Mouse (Mus musculus): ENCODE results near the gene Ruvbl1. TPM values are rescaled to one million over a fixed set of nuclear protein-coding genes. Genes with fewer than 3 reads are reported as not detected.
A peak's percentile ranks its signal among the peaks of the same experiment; 100 is the strongest.

Gene Ruvbl1
- polyA plus RNA-seq, 1 experiment from 2014 or later: 212 TPM

- Histone ChIP-seq H3K27ac (ENCODE audit: low read depth, low read length) (peak overlapping the region; percentile 77; the same call in 1 of the 2 replicates), H3K4me2 (peak overlapping the region; percentile 80), H3K27me3 (replicated peaks; ENCODE audit: control insufficient read depth, insufficient read depth, low read length) (no peaks in the 10 kb centered on the region), H3K9me3 (ENCODE audit: control insufficient read depth, low read length) (no peaks in the 10 kb centered on the region), H3K4me3 (ENCODE audit: low read depth, low read length) (peak overlapping the region; percentile 90), H3K4me1 (replicated peaks; ENCODE audit: control insufficient read depth, insufficient read depth, low read length) (peaks cover 9% of the 10 kb centered on the region), H3K9ac (ENCODE audit: low read depth, low read length) (peak overlapping the region; percentile 92), H3K36me3 (ENCODE audit: control insufficient read depth, insufficient read depth, low read length) (no peaks in the 10 kb centered on the region)
- 4% methylated on average over 5 of the region's 5 CpGs for WGBS
- no peak for DNase-seq (ENCODE audit: low spot score)
- ATAC-seq (replicated peaks; ENCODE audit: low FRiP score): no peak
Observed at GRCm38 (mm10) chr6:88445661-88446060, 19.5 kb upstream of the Ruvbl1 start.

GRCm38 (mm10) chr6:88446063-88447002 is 18.9 kb upstream of the Ruvbl1 start, which contains the start of gene Eefsec:
Eefsec (minus strand) TSS chr6:88446539.
- Histone ChIP-seq H3K4me2 (peak within 1 kb of the TSS; percentile 80), H3K4me3 (ENCODE audit: low read depth, low read length) (peak within 1 kb of the TSS; percentile 90), H3K27ac (ENCODE audit: low read depth, low read length) (peak within 1 kb of the TSS; percentile 77; the same call in 1 of the 2 replicates), H3K27me3 (replicated peaks; ENCODE audit: control insufficient read depth, insufficient read depth, low read length) (no peaks in the 10 kb centered on the region), H3K4me1 (replicated peaks; ENCODE audit: control insufficient read depth, insufficient read depth, low read length) (peaks cover 9% of the 10 kb centered on the region), H3K36me3 (ENCODE audit: control insufficient read depth, insufficient read depth, low read length) (no peaks in the 10 kb centered on the region), H3K9ac (ENCODE audit: low read depth, low read length) (peak within 1 kb of the TSS; percentile 92), H3K9me3 (ENCODE audit: control insufficient read depth, low read length) (no peaks in the 10 kb centered on the region)
- 1% methylated on average over 72 of the region's 72 CpGs for WGBS
- DNase-seq (ENCODE audit: low spot score) (peak; percentile 81), ATAC-seq (replicated peaks; ENCODE audit: low FRiP score) (peak; percentile 93)

GRCm38 (mm10) chr6:88447454-88447853 is 17.8 kb upstream of the Ruvbl1 start:
- DNase-seq (ENCODE audit: low spot score) (no peak), ATAC-seq (replicated peaks; ENCODE audit: low FRiP score) (no peak)
- H3K9ac ChIP-seq (ENCODE audit: low read depth, low read length): no peak overlapping the region
- 42% methylated on average over 4 of the region's 4 CpGs for WGBS
- H3K4me1 ChIP-seq (replicated peaks; ENCODE audit: control insufficient read depth, insufficient read depth, low read length): peaks cover 9% of the 10 kb centered on the region
- H3K36me3 ChIP-seq (ENCODE audit: control insufficient read depth, insufficient read depth, low read length): no peaks in the 10 kb centered on the region
- no peaks in the 10 kb centered on the region for H3K9me3 ChIP-seq (ENCODE audit: control insufficient read depth, low read length)
- no peak overlapping the region for H3K4me2 ChIP-seq
- no peak overlapping the region for H3K27ac ChIP-seq (ENCODE audit: low read depth, low read length)
- H3K27me3 ChIP-seq (replicated peaks; ENCODE audit: control insufficient read depth, insufficient read depth, low read length): no peaks in the 10 kb centered on the region
- H3K4me3 ChIP-seq (ENCODE audit: low read depth, low read length): no peak overlapping the region

- Histone ChIP-seq H3K27ac (ENCODE audit: low read depth, low read length) (no peak overlapping the region), H3K4me2 (no peak overlapping the region), H3K4me3 (ENCODE audit: low read depth, low read length) (no peak overlapping the region), H3K9me3 (ENCODE audit: control insufficient read depth, low read length) (no peaks in the 10 kb centered on the region), H3K9ac (ENCODE audit: low read depth, low read length) (no peak overlapping the region), H3K4me1 (replicated peaks; ENCODE audit: control insufficient read depth, insufficient read depth, low read length) (no peaks in the 10 kb centered on the region), H3K27me3 (replicated peaks; ENCODE audit: control insufficient read depth, insufficient read depth, low read length) (no peaks in the 10 kb centered on the region; the same call in 1 of the 2 replicates), H3K36me3 (ENCODE audit: control insufficient read depth, insufficient read depth, low read length) (no peaks in the 10 kb centered on the region)
- 63% methylated on average over 2 of the region's 2 CpGs for WGBS
- no peak for DNase-seq (ENCODE audit: low spot score)
- no peak for ATAC-seq (replicated peaks; ENCODE audit: low FRiP score)
Observed at GRCm38 (mm10) chr6:88454545-88454944, 10.7 kb upstream of the Ruvbl1 start.

- H3K36me3 ChIP-seq (ENCODE audit: control insufficient read depth, insufficient read depth, low read length): peaks cover 38% of the 10 kb centered on the region
- ATAC-seq (replicated peaks; ENCODE audit: low FRiP score): no peak
- peaks cover 8% of the 10 kb centered on the region for H3K4me1 ChIP-seq (replicated peaks; ENCODE audit: control insufficient read depth, insufficient read depth, low read length)
- WGBS: 76% methylated on average over 6 of the region's 6 CpGs
- H3K4me2 ChIP-seq: no peak overlapping the region
- no peak for DNase-seq (ENCODE audit: low spot score)
- H3K4me3 ChIP-seq (ENCODE audit: low read depth, low read length): no peak overlapping the region
- no peak overlapping the region for H3K9ac ChIP-seq (ENCODE audit: low read depth, low read length)
- no peak overlapping the region for H3K27ac ChIP-seq (ENCODE audit: low read depth, low read length)
- no peaks in the 10 kb centered on the region for H3K9me3 ChIP-seq (ENCODE audit: control insufficient read depth, low read length)
- H3K27me3 ChIP-seq (replicated peaks; ENCODE audit: control insufficient read depth, insufficient read depth, low read length): no peaks in the 10 kb centered on the region
Observed at GRCm38 (mm10) chr6:88469878-88470277, 4.7 kb downstream of the Ruvbl1 start.

- Histone ChIP-seq H3K36me3 (ENCODE audit: control insufficient read depth, insufficient read depth, low read length) (peaks cover 60% of the 10 kb centered on the region), H3K4me1 (replicated peaks; ENCODE audit: control insufficient read depth, insufficient read depth, low read length) (0 out of 2 replicates have a peak, but pooled peaks cover 2% of the 10 kb centered on the region)
- 81% methylated on average over 6 of the region's 6 CpGs for WGBS
Observed at GRCm38 (mm10) chr6:88480421-88480820, 15.2 kb downstream of the Ruvbl1 start.

GRCm38 (mm10) chr6:88483111-88483510 is 17.9 kb downstream of the Ruvbl1 start:
- peaks cover 77% of the 10 kb centered on the region for H3K36me3 ChIP-seq (ENCODE audit: control insufficient read depth, insufficient read depth, low read length)
- no peak overlapping the region for H3K27ac ChIP-seq (ENCODE audit: low read depth, low read length)
- no peak overlapping the region for H3K4me3 ChIP-seq (ENCODE audit: low read depth, low read length)
- DNase-seq (ENCODE audit: low spot score) (no peak), ATAC-seq (replicated peaks; ENCODE audit: low FRiP score) (no peak)
- H3K9me3 ChIP-seq (ENCODE audit: control insufficient read depth, low read length): no peaks in the 10 kb centered on the region
- no peaks in the 10 kb centered on the region for H3K27me3 ChIP-seq (replicated peaks; ENCODE audit: control insufficient read depth, insufficient read depth, low read length)
- 90% methylated on average over 7 of the region's 7 CpGs for WGBS
- no peak overlapping the region for H3K9ac ChIP-seq (ENCODE audit: low read depth, low read length)
- no peak overlapping the region for H3K4me2 ChIP-seq
- H3K4me1 ChIP-seq (replicated peaks; ENCODE audit: control insufficient read depth, insufficient read depth, low read length): 0 out of 2 replicates have a peak, but pooled peaks cover 2% of the 10 kb centered on the region

More at GRCm38 (mm10) chr6:88480421-88480820, 15.2 kb downstream of the Ruvbl1 start:
- ATAC-seq (replicated peaks; ENCODE audit: low FRiP score): no peak
- H3K27ac ChIP-seq (ENCODE audit: low read depth, low read length): no peak overlapping the region
- no peak overlapping the region for H3K9ac ChIP-seq (ENCODE audit: low read depth, low read length)
- H3K4me2 ChIP-seq: no peak overlapping the region
- no peaks in the 10 kb centered on the region for H3K27me3 ChIP-seq (replicated peaks; ENCODE audit: control insufficient read depth, insufficient read depth, low read length)
- no peaks in the 10 kb centered on the region for H3K9me3 ChIP-seq (ENCODE audit: control insufficient read depth, low read length)
- H3K4me3 ChIP-seq (ENCODE audit: low read depth, low read length): no peak overlapping the region
- DNase-seq (ENCODE audit: low spot score): no peak

GRCm38 (mm10) chr6:88483913-88484312 is 18.7 kb downstream of the Ruvbl1 start:
- ATAC-seq (replicated peaks; ENCODE audit: low FRiP score) (no peak), DNase-seq (ENCODE audit: low spot score) (no peak)
- Histone ChIP-seq H3K36me3 (ENCODE audit: control insufficient read depth, insufficient read depth, low read length) (peaks cover 76% of the 10 kb centered on the region), H3K4me2 (no peak overlapping the region), H3K9me3 (ENCODE audit: control insufficient read depth, low read length) (no peaks in the 10 kb centered on the region), H3K4me1 (replicated peaks; ENCODE audit: control insufficient read depth, insufficient read depth, low read length) (0 out of 2 replicates have a peak, but pooled peaks cover 2% of the 10 kb centered on the region), H3K27ac (ENCODE audit: low read depth, low read length) (no peak overlapping the region), H3K9ac (ENCODE audit: low read depth, low read length) (no peak overlapping the region), H3K4me3 (ENCODE audit: low read depth, low read length) (no peak overlapping the region), H3K27me3 (replicated peaks; ENCODE audit: control insufficient read depth, insufficient read depth, low read length) (no peaks in the 10 kb centered on the region)
